10 mouse cellular contexts compared by ENCODE assay signal in the genomic region with DNA sequence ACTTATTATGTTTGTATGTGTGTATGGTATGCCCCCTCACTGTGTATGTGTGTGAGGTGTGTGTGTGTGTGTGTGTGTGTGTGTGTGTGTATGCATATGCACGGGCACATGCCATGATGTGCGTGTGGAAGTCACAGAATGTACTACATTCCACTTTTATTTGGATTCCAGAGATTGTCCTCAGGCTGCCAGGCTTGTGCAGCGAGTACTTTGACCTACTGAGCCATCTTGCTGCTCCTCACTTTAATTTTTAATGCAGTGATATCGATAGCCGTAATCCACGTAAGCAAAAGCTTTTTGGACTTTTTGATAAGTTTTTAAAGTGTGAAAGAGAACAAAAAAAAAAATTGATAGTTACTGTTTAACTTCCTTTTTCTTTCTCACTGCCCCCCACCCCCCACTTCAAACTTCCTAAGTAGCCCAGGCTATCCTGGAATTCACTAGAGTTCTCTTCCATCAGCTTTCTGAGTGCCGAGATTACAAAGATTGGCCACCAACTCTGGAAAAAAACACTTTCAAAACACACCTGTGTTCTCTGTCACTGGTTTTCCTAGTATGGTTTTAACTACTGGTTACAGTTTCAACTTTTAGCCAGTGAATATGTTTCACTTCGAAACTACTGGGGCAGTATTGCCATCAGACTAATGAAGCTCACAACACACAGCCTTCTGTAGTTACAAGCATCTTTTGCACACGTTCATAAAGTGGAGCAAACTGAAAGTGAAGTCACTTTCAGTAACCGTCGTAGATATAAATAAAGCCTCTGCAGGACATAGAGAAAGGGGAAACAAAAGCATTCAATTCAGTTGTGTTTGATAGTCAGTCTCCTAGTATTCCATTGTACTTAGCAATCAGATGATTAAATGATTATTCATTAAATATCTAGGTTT. TPM values are rescaled to one million over a fixed set of nuclear protein-coding genes. Genes with fewer than 3 reads are reported as not detected.
DNase-seq lines count a peak whose midpoint lies in the region; ATAC-seq and TF ChIP-seq lines count a peak whose summit lies in the region.
"Had no signal": no experiment of that assay in that cellular context is flagged by ENCODE, and none has a peak within 500 bp of the region (broad histone marks: within the 10 kb centered on the region; RNA-seq: fewer than 3 reads in every experiment).

No protein-coding gene starts in this region.

- no peaks in the 10 kb centered on the region for H3K27me3 ChIP-seq in kidney, adult 2 months (replicated peaks; ENCODE audit: control insufficient read depth, insufficient read depth, low read length)
- no peaks in the 10 kb centered on the region for H3K27me3 ChIP-seq in MEL (ENCODE audit: control insufficient read depth in 1 of 2, insufficient read depth in 2 of 2, low read length in 2 of 2)
- no peaks in the 10 kb centered on the region for H3K27me3 ChIP-seq in kidney, postnatal 0 days (ENCODE audit: insufficient read depth, low read length)
- no peaks in the 10 kb centered on the region for H3K27me3 ChIP-seq in stomach, postnatal 0 days (ENCODE audit: control insufficient read depth, insufficient read depth, low read length)

- peak; percentile 78 for DNase-seq in kidney, adult 2 months
- no peak for DNase-seq in kidney, postnatal 10 days
- peak; percentile 80 for DNase-seq in MEL (ENCODE audit: low read depth, low spot score)
- no peak for DNase-seq in kidney, postnatal 0 days (ENCODE audit: low spot score)
- DNase-seq in left cerebral cortex, postnatal 25 days (ENCODE audit: low spot score in 2 of 2): no peak
- DNase-seq in stomach, postnatal 0 days (ENCODE audit: low spot score): no peak
- DNase-seq in gastrocnemius, postnatal 4 days (ENCODE audit: low spot score in 2 of 2): no peak

- peak; percentile 31 to 61 for TF ChIP-seq EP300 in MEL (IDR thresholded peaks at IDR 0.05; ENCODE audit: low read depth in 1 of 2, low read length in 2 of 2)
- no peak for TF ChIP-seq EP300 in stomach, postnatal 0 days (optimal IDR thresholded peaks at IDR 0.05)

- no peak for TF ChIP-seq POLR2A in kidney, adult 2 months (IDR thresholded peaks at IDR 0.05; ENCODE audit: low read depth, low read length)
- no peak for TF ChIP-seq POLR2A in MEL (IDR thresholded peaks at IDR 0.05; ENCODE audit: control insufficient read depth in 1 of 2, insufficient read depth in 1 of 2, low read depth in 1 of 2, low read length in 2 of 2, poor library complexity in 1 of 2)

- H3K27ac ChIP-seq in kidney, adult 2 months (ENCODE audit: insufficient read depth, low read depth, low read length): peak overlapping the region; percentile 90
- peak overlapping the region; percentile 93 for H3K27ac ChIP-seq in MEL (ENCODE audit: control insufficient read depth, low read depth, low read length)
- H3K27ac ChIP-seq in kidney, postnatal 0 days: 0 out of 2 replicates have a peak overlapping the region, but pooled peaks have one; percentile 0
- no peak overlapping the region for H3K27ac ChIP-seq in stomach, postnatal 0 days (replicated peaks)
- H3K27ac ChIP-seq: lung, embryonic 15.5 days; midbrain, embryonic 15.5 days had no signal

- H3K36me3 ChIP-seq in kidney, adult 2 months (ENCODE audit: control insufficient read depth, insufficient read depth, low read length): no peaks in the 10 kb centered on the region; the same call in 1 of the 2 replicates
- peaks cover 0 to 56% of the 10 kb centered on the region in 2 experiments; a peak in 2 of 4 replicates for H3K36me3 ChIP-seq in MEL (ENCODE audit: control insufficient read depth in 1 of 2, insufficient read depth in 2 of 2, low read length in 2 of 2)
- no peaks in the 10 kb centered on the region for H3K36me3 ChIP-seq in kidney, postnatal 0 days (ENCODE audit: insufficient read depth, low read length)
- no peaks in the 10 kb centered on the region for H3K36me3 ChIP-seq in stomach, postnatal 0 days (ENCODE audit: control insufficient read depth, insufficient read depth, low read length)
- H3K36me3 ChIP-seq: lung, embryonic 15.5 days; midbrain, embryonic 15.5 days had no signal

- 39% methylated on average over 11 of the region's 11 CpGs for WGBS in kidney, adult 2 months
- WGBS in kidney, postnatal 0 days: 73% methylated on average over 11 of the region's 11 CpGs
- 72% methylated on average over 11 of the region's 11 CpGs for WGBS in stomach, postnatal 0 days

- intact Hi-C loops in left cerebral cortex, postnatal 25 days (cut with DNase I): loop anchor here (5.0 kb wide), 1 partner anchor 56 kb away; no protein-coding TSS in a partner anchor

- peak overlapping the region; percentile 51 for H3K9ac ChIP-seq in MEL (ENCODE audit: control insufficient read depth, low read depth, low read length, poor library complexity, severe bottlenecking)
- H3K9ac ChIP-seq in kidney, postnatal 0 days (ENCODE audit: low read depth, low read length): no peak overlapping the region
- no peak overlapping the region for H3K9ac ChIP-seq in stomach, postnatal 0 days (ENCODE audit: low read length)
- H3K9ac ChIP-seq: lung, embryonic 15.5 days; midbrain, embryonic 15.5 days had no signal

- H3K4me3 ChIP-seq in kidney, adult 2 months (ENCODE audit: insufficient read depth, low read depth, low read length): no peak overlapping the region
- H3K4me3 ChIP-seq in MEL (ENCODE audit: control insufficient read depth in 1 of 2, insufficient read depth in 1 of 2, low read depth in 2 of 2, low read length in 2 of 2): peak overlapping the region; percentile 52 to 61
- H3K4me3 ChIP-seq in kidney, postnatal 0 days (replicated peaks; ENCODE audit: low read depth, low read length): no peak overlapping the region
- no peak overlapping the region for H3K4me3 ChIP-seq in stomach, postnatal 0 days (ENCODE audit: low read depth, low read length)
- H3K4me3 ChIP-seq: lung, embryonic 15.5 days; midbrain, embryonic 15.5 days had no signal

- H3K9me3 ChIP-seq in MEL (replicated peaks; ENCODE audit: insufficient read depth, low read length): no peaks in the 10 kb centered on the region
- no peaks in the 10 kb centered on the region for H3K9me3 ChIP-seq in kidney, postnatal 0 days (replicated peaks; ENCODE audit: low read length)
- no peaks in the 10 kb centered on the region for H3K9me3 ChIP-seq in stomach, postnatal 0 days (ENCODE audit: control insufficient read depth, low read length)
- H3K9me3 ChIP-seq: lung, embryonic 15.5 days; midbrain, embryonic 15.5 days had no signal

- ATAC-seq in kidney, postnatal 0 days (replicated peaks; ENCODE audit: low FRiP score, low read depth): no peak
- peak; percentile 32 for ATAC-seq in megakaryocyte progenitor cell, adult 5-6 weeks (replicated peaks; ENCODE audit: poor library complexity)
- ATAC-seq in stomach, postnatal 0 days (ENCODE audit: low FRiP score, low TSS enrichment): no peak
- ATAC-seq: midbrain, embryonic 15.5 days had no signal

- peaks cover 35% of the 10 kb centered on the region for H3K79me2 ChIP-seq in MEL (ENCODE audit: control insufficient read depth, insufficient read depth, low read length, poor library complexity)

- no peak overlapping the region for H3K4me2 ChIP-seq in kidney, postnatal 0 days (ENCODE audit: low read length)
- H3K4me2 ChIP-seq in stomach, postnatal 0 days (replicated peaks; ENCODE audit: low read depth): no peak overlapping the region
- H3K4me2 ChIP-seq: lung, embryonic 15.5 days; midbrain, embryonic 15.5 days had no signal

- TF ChIP-seq CTCF in kidney, adult 2 months (conservative IDR thresholded peaks at IDR 0.05; ENCODE audit: insufficient read depth, insufficient read length, low read depth, low read length): no peak
- no peak for TF ChIP-seq CTCF in MEL (IDR thresholded peaks at IDR 0.05 in 2 of 3, conservative IDR thresholded peaks at IDR 0.05 in 1 of 3; ENCODE audit: control insufficient read depth in 1 of 3, insufficient read depth in 1 of 3, low read depth in 2 of 3, low read length in 3 of 3, poor library complexity in 1 of 3, severe bottlenecking in 1 of 3)
- TF ChIP-seq CTCF in kidney, postnatal 0 days (IDR thresholded peaks at IDR 0.05; ENCODE audit: low read depth): no peak
- TF ChIP-seq CTCF in stomach, postnatal 0 days (IDR thresholded peaks at IDR 0.05; ENCODE audit: low read depth): no peak

- H3K4me1 ChIP-seq in kidney, adult 2 months (ENCODE audit: control insufficient read depth, insufficient read depth, low read length): peaks cover 22% of the 10 kb centered on the region
- peaks cover 46 to 50% of the 10 kb centered on the region in 2 experiments for H3K4me1 ChIP-seq in MEL (ENCODE audit: control insufficient read depth in 1 of 2, insufficient read depth in 2 of 2, low read length in 2 of 2)
- no peaks in the 10 kb centered on the region for H3K4me1 ChIP-seq in kidney, postnatal 0 days (replicated peaks; ENCODE audit: insufficient read depth, low read length)
- no peaks in the 10 kb centered on the region for H3K4me1 ChIP-seq in stomach, postnatal 0 days (replicated peaks; ENCODE audit: control insufficient read depth, insufficient read depth)

- TF ChIP-seq RAD21 in MEL (IDR thresholded peaks at IDR 0.05; ENCODE audit: low read depth, low read length): no peak

TF ChIP-seq in MEL, 35 proteins besides CTCF, POLR2A, EP300 and RAD21 (continues in another document):
- 0 out of 2 replicates have a peak, but pooled peaks have one; percentile 32 for TF ChIP-seq HCFC1 (IDR thresholded peaks at IDR 0.05; ENCODE audit: low read depth, low read length)
- peak; percentile 33 for TF ChIP-seq CHD1 (IDR thresholded peaks at IDR 0.05; ENCODE audit: low read depth, low read length)
- TF ChIP-seq GATA1 (IDR thresholded peaks at IDR 0.05; ENCODE audit: low read depth, low read length): peak; percentile 55
- peak; percentile 58 for TF ChIP-seq SIN3A (IDR thresholded peaks at IDR 0.05; ENCODE audit: low read length)
- 0 out of 2 replicates have a peak, but pooled peaks have one; percentile 48 for TF ChIP-seq TBP (IDR thresholded peaks at IDR 0.05; ENCODE audit: low read depth, low read length)
- no peak for TF ChIP-seq POLR2AphosphoS2 (IDR thresholded peaks at IDR 0.05; ENCODE audit: low read length)
- peak; percentile 91 for TF ChIP-seq ZNF384 (IDR thresholded peaks at IDR 0.05; ENCODE audit: low read depth, low read length)
- TF ChIP-seq TCF12 (IDR thresholded peaks at IDR 0.05; ENCODE audit: low read depth, low read length): peak; percentile 65
- no peak for TF ChIP-seq SMC3 (IDR thresholded peaks at IDR 0.05; ENCODE audit: low read depth, low read length)
- peak; percentile 48; the same call in 1 of the 2 replicates for TF ChIP-seq MAX (IDR thresholded peaks at IDR 0.05; ENCODE audit: low read length)

RNA-seq across cellular contexts. Expression of a gene that starts 3.4 kb away (rescaled TPM):
- 25.2 and 28.8 TPM in 2 replicates for polyA plus RNA-seq in kidney, adult 2 months (2012; rRNA removed)
- total RNA-seq in MEL (2012; rRNA removed): 30.2 and 30.9 TPM in 2 replicates
- 10 to 100 TPM in 1 of 2 experiments, not detected in 1; 41.2 TPM for polyA plus RNA-seq in MEL (2012; ENCODE audit: insufficient read depth in 1 of 2, insufficient read length in 2 of 2, low read depth in 1 of 2, low replicate concordance in 2 of 2, missing spikeins in 1 of 2)
- polyA plus RNA-seq in kidney, postnatal 0 days (2015; fragmentation: Nextera tagmentation; extraction: Ambion mirVana): 28.1 and 29.9 TPM in 2 replicates
- total RNA-seq in megakaryocyte progenitor cell, adult 5-6 weeks (2015): 57.3 and 63.3 TPM in 2 replicates
- total RNA-seq in megakaryocyte progenitor cell, adult 5-6 weeks (2017): 75.7 and 84.5 TPM in 2 replicates
- 10 to 100 TPM; 42.6 to 43.1 TPM for total RNA-seq in left cerebral cortex, postnatal 25 days (2021)
- polyA plus RNA-seq in stomach, postnatal 0 days (2015; fragmentation: Nextera tagmentation; extraction: Ambion mirVana): 8.7 and 9.0 TPM in 2 replicates
- total RNA-seq in gastrocnemius, postnatal 4 days (2021): 10 to 100 TPM; 40.5 to 48.2 TPM

Comparison
In these comparisons a context has a peak if more than half of its experiments do, and no peak if none do; other contexts are left out.
1. DNase-seq: peak in kidney, adult 2 months (single experiment) and MEL (single experiment); none in kidney, postnatal 10 days (single experiment), kidney, postnatal 0 days (single experiment), left cerebral cortex, postnatal 25 days (0 of 2), stomach, postnatal 0 days (single experiment) and gastrocnemius, postnatal 4 days (0 of 2).
2. H3K4me3 ChIP-seq: peak in MEL (2 of 2); none in kidney, adult 2 months (single experiment), kidney, postnatal 0 days (single experiment) and stomach, postnatal 0 days (single experiment).